Mouse (Mus musculus) testis, adult 10 weeks (tissue): ENCODE results near the gene 4930486L24Rik. TPM values are rescaled to one million over a fixed set of nuclear protein-coding genes. Genes with fewer than 3 reads are reported as not detected.

Source experiments
- polyA plus RNA-seq: library from polyadenylated mRNA; stranded (reverse); fragments of 350-450 nt; fragmentation: Illumina TruSeq; extraction: RNeasy Lipid Tissue Mini Kit (QIAGEN cat#74804); gene quantifications from one replicate; pipeline ENCODE4 v1.2.3, GENCODE M21; 2014; ENCODE audit warnings: low read depth, low replicate concordance

4930486L24Rik gene
- 1.4 TPM for polyA plus RNA-seq

DNA sequence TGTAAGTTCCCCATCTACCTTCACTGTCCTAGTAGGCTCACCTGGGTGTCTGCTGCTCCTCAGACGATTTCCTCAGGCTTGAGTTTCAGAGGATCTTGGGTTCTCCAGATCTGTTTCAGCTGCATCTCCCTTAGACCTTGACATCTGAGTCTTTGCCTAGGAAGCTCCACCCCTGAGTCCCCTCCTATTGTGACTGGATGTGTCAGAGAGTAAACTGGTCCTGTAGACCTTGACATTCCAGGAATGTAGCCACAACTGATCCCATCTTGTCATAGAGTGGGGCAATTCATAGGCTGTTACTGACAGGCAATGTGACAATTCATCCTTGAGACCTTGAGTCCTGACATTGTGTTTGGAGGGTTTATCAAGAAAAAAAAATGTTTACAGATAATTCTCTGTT lies at the start of gene 4930486L24Rik:
4930486L24Rik (minus strand) TSS at position 195 of the 400 bp plus-strand sequence.

DNA sequence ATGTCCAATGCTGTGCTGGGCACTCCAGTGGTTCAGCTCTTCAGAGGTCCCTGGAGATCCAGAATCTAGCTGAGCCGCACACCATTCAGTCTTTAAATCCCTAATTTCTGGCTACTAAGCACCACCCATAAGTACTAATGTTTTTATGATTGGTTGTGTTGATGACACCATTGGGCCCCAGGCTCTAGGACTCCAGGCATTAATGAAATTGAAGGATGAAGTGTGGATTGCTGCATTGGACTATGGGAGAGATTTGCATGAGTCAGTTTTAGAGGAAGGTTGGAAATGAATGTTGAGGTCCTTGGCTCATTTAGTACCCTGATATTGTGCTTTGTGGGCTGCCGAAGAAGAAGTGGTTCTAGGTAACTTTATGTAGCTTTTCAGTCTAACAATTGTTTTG lies 40.5 kb upstream of the 4930486L24Rik start, which contains the start of gene Tpbpb:
Tpbpb (minus strand) TSS at position 101 of the 400 bp plus-strand sequence.

DNA sequence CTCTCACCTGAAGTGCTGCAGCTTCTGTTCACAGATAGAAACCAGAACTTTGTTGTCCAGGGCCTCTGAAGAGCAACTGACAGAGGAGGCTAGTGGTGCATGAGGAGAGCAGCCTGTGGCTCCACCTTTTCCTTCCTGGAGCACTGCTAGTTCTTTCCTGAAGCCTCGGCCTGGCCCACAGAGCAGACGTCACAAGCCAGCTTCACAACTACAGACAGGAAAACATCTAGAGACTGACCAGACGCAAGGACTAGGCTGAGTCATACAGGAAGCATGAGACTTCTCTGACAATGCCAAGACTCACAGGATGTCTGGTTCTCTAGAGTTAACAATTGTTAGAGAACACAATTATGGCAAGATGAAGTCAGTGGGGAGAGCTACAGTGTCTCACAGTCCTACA lies 33.1 kb upstream of the 4930486L24Rik start, which contains the start of gene Ctla2b:
Ctla2b (minus strand) TSS at position 120 of the 400 bp plus-strand sequence.

DNA sequence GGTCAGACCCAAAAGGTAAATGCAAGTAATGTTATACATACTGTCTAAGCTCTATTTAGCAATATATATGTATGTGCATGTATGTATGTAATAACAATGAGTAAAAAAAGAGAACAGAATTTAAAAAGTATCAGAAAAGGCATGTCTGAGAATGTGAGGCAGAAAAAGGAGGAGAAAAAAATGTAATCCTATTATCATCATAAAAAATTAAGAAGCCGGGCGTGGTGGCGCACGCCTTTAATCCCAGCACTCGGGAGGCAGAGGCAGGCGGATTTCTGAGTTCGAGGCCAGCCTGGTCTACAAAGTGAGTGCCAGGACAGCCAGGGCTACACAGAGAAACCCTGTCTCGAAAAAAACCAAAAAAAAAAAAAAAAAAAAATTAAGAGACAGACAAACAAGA lies 32.5 kb upstream of the 4930486L24Rik start, which contains the start of gene Gm49392:
Gm49392 (minus strand) TSS at position 101 of the 400 bp plus-strand sequence.

DNA sequence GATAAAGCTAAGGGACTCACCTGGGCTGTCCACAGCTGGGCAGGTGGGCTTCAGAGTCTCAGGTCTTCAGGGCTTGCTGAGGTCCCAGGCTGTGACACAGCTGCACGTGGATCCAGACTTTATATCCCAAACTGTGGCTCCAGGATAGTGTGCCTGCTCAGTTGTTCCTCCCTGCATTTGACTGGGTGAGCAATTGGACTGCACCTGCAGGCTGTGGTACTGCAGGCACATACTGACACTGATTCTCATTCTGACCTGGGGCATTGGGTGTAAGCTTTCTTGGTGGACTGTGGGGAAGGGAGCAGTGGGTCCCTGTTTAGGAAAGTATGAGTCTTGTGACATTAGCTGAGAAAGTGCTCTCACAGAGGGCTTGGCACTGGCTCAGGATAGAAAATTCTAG lies 61.5 kb downstream of the 4930486L24Rik start, which contains the start of gene Ctsll3:
Ctsll3 (minus strand) TSS at position 101 of the 400 bp plus-strand sequence.

Other genes with a start within 250 kb of the 4930486L24Rik start
- gene BC051665, start 78.1 kb downstream of the 4930486L24Rik start, polyA plus RNA-seq = not detected
- gene Ctsll3, start 61.6 kb downstream of the 4930486L24Rik start, polyA plus RNA-seq = not detected
- not detected for gene Gm49392, start 32.4 kb upstream of the 4930486L24Rik start, polyA plus RNA-seq
- gene Ctla2b, start 33.0 kb upstream of the 4930486L24Rik start, polyA plus RNA-seq = 0.55 TPM
- gene Tpbpb, start 40.4 kb upstream of the 4930486L24Rik start, polyA plus RNA-seq = not detected
- gene Gm49393, start 71.1 kb upstream of the 4930486L24Rik start, polyA plus RNA-seq = 3.8 TPM
- 1.3 TPM for gene Gm49391, start 72.1 kb upstream of the 4930486L24Rik start, polyA plus RNA-seq
- 1.8 TPM for gene Ctla2a, start 72.2 kb upstream of the 4930486L24Rik start, polyA plus RNA-seq
- gene Tpbpa, start 77.5 kb upstream of the 4930486L24Rik start, polyA plus RNA-seq = not detected
- gene Ctsj, start 141.5 kb upstream of the 4930486L24Rik start, polyA plus RNA-seq = not detected
- gene Ctsq, start 176.2 kb upstream of the 4930486L24Rik start, polyA plus RNA-seq = not detected